Mouse (Mus musculus): ENCODE measurements around the gene Fnbp4.

- TF ChIP-seq MAFK (IDR thresholded peaks at IDR 0.05; ENCODE audit: insufficient read depth, low read depth, low read length) (no peak), ZNF384 (IDR thresholded peaks at IDR 0.05; ENCODE audit: low read depth, low read length) (no peak), ZC3H11A (IDR thresholded peaks at IDR 0.05; ENCODE audit: borderline replicate concordance, low read depth, low read length) (no peak), HCFC1 (IDR thresholded peaks at IDR 0.05; ENCODE audit: borderline replicate concordance, insufficient read depth, low read length) (no peak), CHD2 (IDR thresholded peaks at IDR 0.05; ENCODE audit: low read depth, low read length) (no peak)
Observed at GRCm38 (mm10) chr2:90765123-90765522, 20.0 kb downstream of the Fnbp4 start.

Data from ES-E14 (cell line).